Mouse (Mus musculus): ENCODE measurements around the gene Gse1. TPM values are rescaled to one million over a fixed set of nuclear protein-coding genes. Genes with fewer than 3 reads are reported as not detected.

The Gse1 gene
- total and polyA plus RNA-seq, 3 experiments = 23.6 to 128 (median 66.9) TPM

GRCm38 (mm10) chr8:120630031-120630430 lies 401.8 kb downstream of the Gse1 start:
- H3K4me3 ChIP-seq (ENCODE audit: control insufficient read depth in 1 of 2, insufficient read depth in 1 of 2, low read depth in 2 of 2, low read length in 2 of 2) = no peak overlapping the region
- H3K27me3 ChIP-seq (ENCODE audit: control insufficient read depth in 1 of 2, insufficient read depth in 2 of 2, low read length in 2 of 2) = no peaks in the 10 kb centered on the region
- H3K27ac ChIP-seq (ENCODE audit: control insufficient read depth, low read depth, low read length) = no peak overlapping the region
- TF ChIP-seq JUND (IDR thresholded peaks at IDR 0.05; ENCODE audit: low read depth, low read length) = no peak
- TF ChIP-seq RCOR1 (IDR thresholded peaks at IDR 0.05; ENCODE audit: low read depth, low read length) = no peak
- no peak for TF ChIP-seq UBTF (IDR thresholded peaks at IDR 0.05; ENCODE audit: borderline replicate concordance, insufficient read depth, low read depth, low read length)
- no peak for TF ChIP-seq MAFK (IDR thresholded peaks at IDR 0.05; ENCODE audit: borderline replicate concordance, low read depth, low read length)
- no peak for TF ChIP-seq MAZ (IDR thresholded peaks at IDR 0.05; ENCODE audit: low read depth, low read length)
- no peak for TF ChIP-seq NELFE (IDR thresholded peaks at IDR 0.05; ENCODE audit: low read depth, low read length)
- no peak for TF ChIP-seq ZNF384 (IDR thresholded peaks at IDR 0.05; ENCODE audit: low read depth, low read length)
- no peak for TF ChIP-seq MYC (IDR thresholded peaks at IDR 0.05; ENCODE audit: low read depth, low read length)
- TF ChIP-seq KAT2A (conservative IDR thresholded peaks at IDR 0.05; ENCODE audit: low read depth, low read length) = no peak
- TF ChIP-seq POLR2AphosphoS5 (IDR thresholded peaks at IDR 0.05; ENCODE audit: borderline replicate concordance, low read depth, low read length) = no peak
- TF ChIP-seq SIN3A (IDR thresholded peaks at IDR 0.05; ENCODE audit: low read length) = no peak
- no peak for TF ChIP-seq HCFC1 (IDR thresholded peaks at IDR 0.05; ENCODE audit: low read depth, low read length)
- TF ChIP-seq MYB (IDR thresholded peaks at IDR 0.05; ENCODE audit: low read depth, low read length) = no peak
- TF ChIP-seq GABPA (IDR thresholded peaks at IDR 0.05; ENCODE audit: low read depth, low read length) = no peak
- no peak for TF ChIP-seq E2F4 (IDR thresholded peaks at IDR 0.05; ENCODE audit: borderline replicate concordance, low read depth, low read length)
- TF ChIP-seq TCF12 (IDR thresholded peaks at IDR 0.05; ENCODE audit: low read depth, low read length) = no peak
- TF ChIP-seq USF2 (IDR thresholded peaks at IDR 0.05; ENCODE audit: borderline replicate concordance in 1 of 2, insufficient read depth in 1 of 2, low read depth in 1 of 2, low read length in 2 of 2) = no peak
- no peak overlapping the region for H3K9ac ChIP-seq (ENCODE audit: control insufficient read depth, low read depth, low read length, poor library complexity, severe bottlenecking)
- H3K4me1 ChIP-seq (ENCODE audit: control insufficient read depth in 1 of 2, insufficient read depth in 2 of 2, low read length in 2 of 2) = no peaks in the 10 kb centered on the region
- no peaks in the 10 kb centered on the region for H3K9me3 ChIP-seq (replicated peaks; ENCODE audit: insufficient read depth, low read length)
- no peak for DNase-seq (ENCODE audit: low read depth, low spot score)
- no peaks in the 10 kb centered on the region for H3K79me2 ChIP-seq (ENCODE audit: control insufficient read depth, insufficient read depth, low read length, poor library complexity)
- H3K36me3 ChIP-seq (ENCODE audit: control insufficient read depth in 1 of 2, insufficient read depth in 2 of 2, low read length in 2 of 2) = no peaks in the 10 kb centered on the region; a peak in 1 of 4 replicates

- no peak for DNase-seq (ENCODE audit: low read depth, low spot score)
- no peaks in the 10 kb centered on the region for H3K9me3 ChIP-seq (replicated peaks; ENCODE audit: insufficient read depth, low read length)
- TF ChIP-seq MEF2A (IDR thresholded peaks at IDR 0.05; ENCODE audit: extremely low read depth, insufficient replicate concordance, low read depth, low read length, poor library complexity, severe bottlenecking) (no peak), RCOR1 (IDR thresholded peaks at IDR 0.05; ENCODE audit: low read depth, low read length) (no peak), TAL1 (IDR thresholded peaks at IDR 0.05; ENCODE audit: low read length) (no peak), KAT2A (conservative IDR thresholded peaks at IDR 0.05; ENCODE audit: low read depth, low read length) (no peak), ZMIZ1 (IDR thresholded peaks at IDR 0.05; ENCODE audit: low read depth, low read length) (no peak), RAD21 (IDR thresholded peaks at IDR 0.05; ENCODE audit: low read depth, low read length) (no peak), SIN3A (IDR thresholded peaks at IDR 0.05; ENCODE audit: low read length) (no peak), ZNF384 (IDR thresholded peaks at IDR 0.05; ENCODE audit: low read depth, low read length) (no peak), POLR2AphosphoS2 (IDR thresholded peaks at IDR 0.05; ENCODE audit: low read length) (no peak), EP300 (IDR thresholded peaks at IDR 0.05; ENCODE audit: low read depth in 1 of 2, low read length in 2 of 2) (no peak)
Observed at GRCm38 (mm10) chr8:120630848-120631247, 402.6 kb downstream of the Gse1 start.

More at GRCm38 (mm10) chr8:120630848-120631247, 402.6 kb downstream of the Gse1 start:
- H3K27ac ChIP-seq (ENCODE audit: control insufficient read depth, low read depth, low read length) = no peak overlapping the region
- no peak overlapping the region for H3K9ac ChIP-seq (ENCODE audit: control insufficient read depth, low read depth, low read length, poor library complexity, severe bottlenecking)
- H3K4me3 ChIP-seq (ENCODE audit: control insufficient read depth in 1 of 2, insufficient read depth in 1 of 2, low read depth in 2 of 2, low read length in 2 of 2) = no peak overlapping the region
- no peaks in the 10 kb centered on the region for H3K27me3 ChIP-seq (ENCODE audit: control insufficient read depth in 1 of 2, insufficient read depth in 2 of 2, low read length in 2 of 2)
- H3K36me3 ChIP-seq (ENCODE audit: control insufficient read depth in 1 of 2, insufficient read depth in 2 of 2, low read length in 2 of 2) = no peaks in the 10 kb centered on the region; a peak in 1 of 4 replicates
- H3K4me1 ChIP-seq (ENCODE audit: control insufficient read depth in 1 of 2, insufficient read depth in 2 of 2, low read length in 2 of 2) = no peaks in the 10 kb centered on the region
- no peaks in the 10 kb centered on the region for H3K79me2 ChIP-seq (ENCODE audit: control insufficient read depth, insufficient read depth, low read length, poor library complexity)

Measured in MEL (cell line).